Mouse (Mus musculus) lung, adult 2 months (tissue): ENCODE data around the gene Zbtb16. TPM values are rescaled to one million over a fixed set of nuclear protein-coding genes. Genes with fewer than 3 reads are reported as not detected.

Experiments used
- DNase-seq: peaks from one replicate; pipeline ENCODE4 v3.0.0; 2022
- H3K4me1 ChIP-seq: fragments of 200-500 bp; 2 replicates; pipeline ENCODE4 v1.6.1; 2011; ENCODE audit warnings: low read length; ENCODE audit not compliant: control insufficient read depth, insufficient read depth
- H3K4me3 ChIP-seq: fragments of 200-500 bp; replicated peaks from 2 replicates; pipeline ENCODE3; 2011; ENCODE audit warnings: low read depth, mild to moderate bottlenecking, control low read depth, low read length; ENCODE audit errors: extremely low read depth
- CTCF ChIP-seq: fragments of 200-500 bp; IDR thresholded peaks from 2 replicates; pipeline ENCODE4 v1.5.1; 2011; ENCODE audit warnings: mild to moderate bottlenecking, low read length, control low read depth; ENCODE audit not compliant: insufficient read depth
- POLR2A ChIP-seq: fragments of 200-500 bp; IDR thresholded peaks from 2 replicates; pipeline ENCODE4 v1.6.1; 2011; ENCODE audit warnings: low read depth, mild to moderate bottlenecking, control low read depth, low read length, borderline replicate concordance; ENCODE audit errors: extremely low read depth
- WGBS: fragments of 180-500 bp; shearing (Covaris S2); methylation state at CpG from one replicate; pipeline ENCODE4 v1.1.7; 2018; 5-methylcytosine and 5-hydroxymethylcytosine counted together
- polyA plus RNA-seq: library from polyadenylated mRNA; depleted of rRNA; stranded (reverse); fragments of >200 nt; gene quantifications from 2 replicates; pipeline ENCODE4 v1.2.3, GENCODE M21; 2012

The Zbtb16 gene
- polyA plus RNA-seq, 1 experiment, result 16.0 TPM

GRCm38 (mm10) chr9:48646781-48647647 is 189.0 kb downstream of the Zbtb16 start:
- WGBS, result 59% methylated on average over 16 of the region's 16 CpGs
- Histone ChIP-seq H3K4me3 (peak overlapping the region; percentile 6), H3K4me1 (peaks cover 18% of the 10 kb centered on the region)
- TF ChIP-seq CTCF, result no peak
- no peak for TF ChIP-seq POLR2A
- DNase-seq, result peak; percentile 17

GRCm38 (mm10) chr9:48646251-48646650 is 189.8 kb downstream of the Zbtb16 start:
- 19% methylated on average over 4 of the region's 4 CpGs for WGBS
- H3K4me3 ChIP-seq, result no peak overlapping the region
- H3K4me1 ChIP-seq, result peaks cover 18% of the 10 kb centered on the region
- peak; percentile 67 for DNase-seq
- TF ChIP-seq POLR2A (no peak), CTCF (peak; percentile 85)

GRCm38 (mm10) chr9:48645648-48646126 is 190.3 kb downstream of the Zbtb16 start:
- DNase-seq, result no peak
- H3K4me3 ChIP-seq, result no peak overlapping the region
- TF ChIP-seq POLR2A (0 out of 2 replicates have a peak, but pooled peaks have one; percentile 26), CTCF (no peak)
- H3K4me1 ChIP-seq, result peaks cover 18% of the 10 kb centered on the region
- 52% methylated on average over 4 of the region's 4 CpGs for WGBS

- 47% methylated on average over 13 of the region's 13 CpGs for WGBS
- peak; percentile 31 for DNase-seq
- Histone ChIP-seq H3K4me3 (no peak overlapping the region), H3K4me1 (peaks cover 14% of the 10 kb centered on the region)
- TF ChIP-seq POLR2A (peak; percentile 16; the same call in 1 of the 2 replicates), CTCF (peak; percentile 69)
These were observed 190.9 kb downstream of the Zbtb16 start for GRCm38 (mm10) chr9:48644926-48645647.

GRCm38 (mm10) chr9:48644376-48644775 is 191.6 kb downstream of the Zbtb16 start:
- 83% methylated on average over 3 of the region's 3 CpGs for WGBS
- no peak overlapping the region for H3K4me3 ChIP-seq
- DNase-seq, result peak; percentile 1
- H3K4me1 ChIP-seq, result peaks cover 12% of the 10 kb centered on the region
- TF ChIP-seq POLR2A, result no peak
- no peak for TF ChIP-seq CTCF

GRCm38 (mm10) chr9:48641636-48642035 is 194.4 kb downstream of the Zbtb16 start:
- WGBS, result 86% methylated on average over 8 of the region's 8 CpGs
- no peak for DNase-seq
- TF ChIP-seq POLR2A, result no peak
- no peak for TF ChIP-seq CTCF
- Histone ChIP-seq H3K4me1 (peaks cover 11% of the 10 kb centered on the region), H3K4me3 (no peak overlapping the region)

GRCm38 (mm10) chr9:48640881-48641280 is 195.1 kb downstream of the Zbtb16 start:
- no peak for DNase-seq
- WGBS, result 64% methylated on average over 8 of the region's 8 CpGs
- Histone ChIP-seq H3K4me1 (peaks cover 5% of the 10 kb centered on the region; the same call in 1 of the 2 replicates), H3K4me3 (no peak overlapping the region)
- TF ChIP-seq POLR2A (no peak), CTCF (no peak)

GRCm38 (mm10) chr9:48638176-48638803 is 197.7 kb downstream of the Zbtb16 start:
- H3K4me1 ChIP-seq, result 0 out of 2 replicates have a peak, but pooled peaks cover 5% of the 10 kb centered on the region
- no peak overlapping the region for H3K4me3 ChIP-seq
- WGBS, result 35% methylated on average over 15 of the region's 15 CpGs
- peak; percentile 3 for DNase-seq
- TF ChIP-seq CTCF (no peak), POLR2A (peak; percentile 14; the same call in 1 of the 2 replicates)

GRCm38 (mm10) chr9:48637161-48637560 is 198.9 kb downstream of the Zbtb16 start:
- DNase-seq, result peak; percentile 0
- TF ChIP-seq POLR2A (no peak), CTCF (no peak)
- no peak overlapping the region for H3K4me3 ChIP-seq
- H3K4me1 ChIP-seq, result 0 out of 2 replicates have a peak, but pooled peaks cover 5% of the 10 kb centered on the region
- 89% methylated on average over 7 of the region's 7 CpGs for WGBS
